Mouse (Mus musculus) hindbrain, embryonic 10.5 days (tissue): ENCODE results near the gene 5730596B20Rik. TPM values are rescaled to one million over a fixed set of nuclear protein-coding genes. Genes with fewer than 3 reads are reported as not detected.

ENCODE experiments used
- DNase-seq: peaks from one replicate; pipeline ENCODE4 v3.0.0-alpha.2; 2017; ENCODE audit warnings: low spot score
- H3K27ac ChIP-seq: fragments of 300-500 bp; sonication (generic); 2 replicates; pipeline ENCODE4 v1.5.1; 2016; ENCODE audit warnings: mild to moderate bottlenecking, moderate library complexity
- H3K27me3 ChIP-seq: fragments of 300-500 bp; sonication (generic); 2 replicates; pipeline ENCODE4 v1.6.1; 2016; ENCODE audit warnings: mild to moderate bottlenecking; ENCODE audit not compliant: poor library complexity, insufficient read depth, severe bottlenecking
- H3K36me3 ChIP-seq: fragments of 300-500 bp; sonication (generic); 2 replicates; pipeline ENCODE4 v1.6.1; 2016; ENCODE audit warnings: mild to moderate bottlenecking, moderate library complexity
- H3K4me1 ChIP-seq: fragments of 300-500 bp; sonication (generic); replicated peaks from 2 replicates; pipeline ENCODE4 v1.6.1; 2016; ENCODE audit warnings: mild to moderate bottlenecking
- H3K4me3 ChIP-seq: fragments of 300-500 bp; sonication (generic); 2 replicates; pipeline ENCODE4 v1.5.1; 2016; ENCODE audit warnings: mild to moderate bottlenecking, moderate library complexity
- H3K9me3 ChIP-seq: fragments of 300-500 bp; sonication (generic); 2 replicates; pipeline ENCODE4 v1.6.1; 2016; ENCODE audit warnings: mild to moderate bottlenecking, moderate library complexity
- WGBS: fragments of 180-500 bp; shearing (Covaris S2); methylation state at CpG from one replicate; pipeline ENCODE4 v1.1.7; 2016; 5-methylcytosine and 5-hydroxymethylcytosine counted together
- microRNA counts: library from miRNA; unstranded; fragments of <30 nt; microRNA quantifications from one replicate; lab custom pipeline; 2017
- polyA plus RNA-seq: library from polyadenylated mRNA; unstranded; fragments of >200 nt; fragmentation: Nextera tagmentation; extraction: Ambion mirVana; gene quantifications from 2 replicates; pipeline ENCODE4 v1.2.1, GENCODE M21; 2016

5730596B20Rik gene
- polyA plus RNA-seq, 1 experiment from 2014 or later: 3.6 TPM

GRCm38 (mm10) chr6:52223939-52224760 lies 46.9 kb downstream of the 5730596B20Rik start:
- peaks cover 100% of the 10 kb centered on the region for H3K27me3 ChIP-seq
- no peaks in the 10 kb centered on the region for H3K9me3 ChIP-seq
- H3K27ac ChIP-seq: no peak overlapping the region
- no peak for DNase-seq
- WGBS: 2% methylated on average over 24 of the region's 24 CpGs
- H3K4me3 ChIP-seq: no peak overlapping the region
- H3K4me1 ChIP-seq: peaks cover 16% of the 10 kb centered on the region
- H3K36me3 ChIP-seq: no peaks in the 10 kb centered on the region

DNA sequence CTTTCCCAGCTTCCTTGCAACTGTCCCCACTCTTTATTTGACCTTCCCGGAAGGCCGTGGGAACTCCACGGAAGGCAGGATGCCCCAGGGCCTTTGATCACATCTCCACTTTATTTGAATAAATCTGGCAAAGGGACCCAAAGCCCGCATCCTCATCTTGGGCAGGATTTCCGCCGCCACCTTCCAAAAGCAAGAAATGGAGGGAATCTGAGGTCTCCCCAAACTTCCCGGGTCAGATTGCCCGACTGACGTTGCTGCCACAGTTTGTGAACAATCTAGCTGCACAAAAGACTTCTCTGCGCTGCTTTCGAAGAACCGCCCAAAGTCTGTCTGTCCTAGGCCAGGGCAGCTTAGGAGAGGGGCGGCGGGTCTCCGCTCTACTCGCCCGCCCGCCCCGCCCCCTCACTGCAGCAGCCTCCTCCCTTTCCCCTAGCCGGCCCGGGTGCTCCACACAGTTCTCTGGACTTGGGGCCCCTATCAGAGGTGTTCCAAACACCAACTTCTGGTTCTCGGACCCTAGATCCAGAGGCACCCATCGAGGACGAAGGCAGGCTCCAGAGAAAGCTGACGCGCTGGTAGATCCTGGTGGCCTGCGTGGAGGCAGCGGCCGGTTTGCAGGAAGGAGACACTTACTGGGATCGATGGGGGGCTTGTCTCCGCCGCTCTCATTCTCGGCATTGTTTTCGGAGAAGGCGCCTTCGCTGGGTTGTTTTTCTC lies 47.8 kb downstream of the 5730596B20Rik start:
- peaks cover 16% of the 10 kb centered on the region for H3K4me1 ChIP-seq
- WGBS: 2% methylated on average over 36 of the region's 36 CpGs
- no peak overlapping the region for H3K4me3 ChIP-seq
- H3K36me3 ChIP-seq: no peaks in the 10 kb centered on the region
- H3K27ac ChIP-seq: no peak overlapping the region
- H3K9me3 ChIP-seq: no peaks in the 10 kb centered on the region
- H3K27me3 ChIP-seq: peaks cover 100% of the 10 kb centered on the region
- DNase-seq: no peak

DNA sequence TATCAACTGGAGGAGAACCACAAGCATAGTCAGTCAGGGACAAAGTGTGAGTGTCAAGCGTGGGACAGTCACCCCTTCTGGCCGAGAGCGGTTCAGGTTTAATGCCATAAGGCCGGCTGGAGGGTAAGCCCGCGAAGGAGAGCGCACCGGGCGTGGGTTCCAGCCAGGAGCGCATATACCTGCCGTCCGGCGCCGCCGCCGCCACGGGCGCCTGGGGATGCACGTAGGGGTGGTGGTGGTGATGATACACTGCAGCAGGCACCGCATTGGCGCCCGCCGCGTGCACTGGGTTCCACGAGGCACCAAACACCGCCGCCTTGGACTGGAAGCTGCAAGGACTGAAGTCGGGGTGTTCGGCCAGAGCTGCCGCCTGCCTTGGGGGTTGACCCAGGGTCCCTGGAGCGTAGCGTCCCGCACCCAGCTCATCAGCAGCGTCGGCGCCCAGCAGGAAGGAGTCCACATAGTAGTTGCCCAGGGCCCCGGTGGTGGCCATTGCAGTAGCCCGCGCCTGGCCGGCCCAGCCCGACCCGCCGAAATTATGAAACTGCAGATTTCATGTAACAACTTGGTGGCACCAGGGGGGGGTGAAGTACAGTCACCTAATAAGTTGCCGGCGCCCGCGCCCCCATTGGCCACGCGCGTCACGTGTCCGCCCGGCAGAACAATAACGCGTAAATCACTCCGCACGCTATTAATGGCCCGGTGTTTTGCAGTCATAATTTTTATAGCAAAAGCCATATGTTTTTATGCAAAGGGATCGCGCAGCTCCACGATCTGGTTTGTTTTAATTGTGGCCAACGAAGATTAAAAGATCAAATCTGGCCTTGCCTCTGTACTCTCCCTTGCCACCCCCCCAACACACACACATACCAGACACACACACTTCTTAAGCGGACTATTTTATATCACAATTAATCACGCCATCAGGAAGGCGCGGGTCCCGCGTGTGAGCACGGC lies 48.6 kb downstream of the 5730596B20Rik start:
- no peak overlapping the region for H3K27ac ChIP-seq
- peaks cover 16% of the 10 kb centered on the region for H3K4me1 ChIP-seq
- 3% methylated on average over 69 of the region's 69 CpGs for WGBS
- H3K9me3 ChIP-seq: no peaks in the 10 kb centered on the region
- no peaks in the 10 kb centered on the region for H3K36me3 ChIP-seq
- peaks cover 100% of the 10 kb centered on the region for H3K27me3 ChIP-seq
- H3K4me3 ChIP-seq: no peak overlapping the region
- DNase-seq: no peak

GRCm38 (mm10) chr6:52226569-52227257 lies 49.4 kb downstream of the 5730596B20Rik start:
- H3K27me3 ChIP-seq: peaks cover 100% of the 10 kb centered on the region
- no peak overlapping the region for H3K27ac ChIP-seq
- WGBS: 4% methylated on average over 26 of the region's 26 CpGs
- no peak overlapping the region for H3K4me3 ChIP-seq
- peaks cover 8% of the 10 kb centered on the region; the same call in 1 of the 2 replicates for H3K4me1 ChIP-seq
- H3K36me3 ChIP-seq: no peaks in the 10 kb centered on the region
- no peak for DNase-seq
- no peaks in the 10 kb centered on the region for H3K9me3 ChIP-seq

DNA sequence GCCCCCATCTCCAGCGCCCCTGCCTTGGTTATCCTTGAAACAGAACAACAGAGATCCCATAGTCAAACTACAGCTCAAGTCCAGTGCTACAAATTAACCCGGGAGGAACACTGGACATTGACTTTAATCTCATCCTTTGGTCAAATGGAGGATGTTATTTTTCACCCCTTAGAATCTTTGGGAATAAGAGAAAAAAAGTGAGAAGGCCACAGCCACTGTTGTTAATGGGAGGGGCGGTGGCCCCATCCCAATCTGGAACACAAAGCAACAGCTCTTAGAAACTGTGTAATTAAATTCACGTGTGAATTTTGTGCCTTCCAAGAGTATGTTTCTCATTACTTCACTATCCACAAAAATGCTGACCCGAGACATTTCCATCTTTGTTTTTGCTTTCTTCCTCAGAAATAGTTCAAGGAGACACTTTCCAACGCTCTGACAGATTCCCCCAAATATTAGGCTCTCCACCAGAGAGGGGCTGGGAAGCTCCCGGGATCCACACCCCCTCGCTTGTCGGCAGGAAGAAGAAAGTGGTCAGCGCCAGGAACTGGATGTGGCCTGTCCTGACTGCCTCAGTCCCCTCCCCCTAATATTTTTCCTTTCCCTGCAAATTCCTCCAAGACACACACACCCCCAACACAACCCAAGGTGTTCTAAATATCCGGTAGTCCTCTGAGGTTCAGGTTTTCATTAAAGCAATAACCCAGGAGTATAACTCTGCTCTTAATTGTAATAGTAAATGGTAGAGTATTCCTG lies 50.3 kb downstream of the 5730596B20Rik start:
- H3K4me3 ChIP-seq: no peak overlapping the region
- 3% methylated on average over 11 of the region's 11 CpGs for WGBS
- H3K4me1 ChIP-seq: peaks cover 4% of the 10 kb centered on the region; the same call in 1 of the 2 replicates
- no peaks in the 10 kb centered on the region for H3K36me3 ChIP-seq
- peaks cover 100% of the 10 kb centered on the region for H3K27me3 ChIP-seq
- no peak overlapping the region for H3K27ac ChIP-seq
- DNase-seq: no peak
- no peaks in the 10 kb centered on the region for H3K9me3 ChIP-seq

GRCm38 (mm10) chr6:52228475-52229465 lies 51.5 kb downstream of the 5730596B20Rik start:
- Histone ChIP-seq H3K4me1 (peaks cover 6% of the 10 kb centered on the region), H3K27ac (no peak overlapping the region), H3K27me3 (peaks cover 100% of the 10 kb centered on the region), H3K4me3 (no peak overlapping the region), H3K9me3 (no peaks in the 10 kb centered on the region), H3K36me3 (no peaks in the 10 kb centered on the region)
- DNase-seq: no peak
- WGBS: 1% methylated on average over 38 of the region's 38 CpGs

DNA sequence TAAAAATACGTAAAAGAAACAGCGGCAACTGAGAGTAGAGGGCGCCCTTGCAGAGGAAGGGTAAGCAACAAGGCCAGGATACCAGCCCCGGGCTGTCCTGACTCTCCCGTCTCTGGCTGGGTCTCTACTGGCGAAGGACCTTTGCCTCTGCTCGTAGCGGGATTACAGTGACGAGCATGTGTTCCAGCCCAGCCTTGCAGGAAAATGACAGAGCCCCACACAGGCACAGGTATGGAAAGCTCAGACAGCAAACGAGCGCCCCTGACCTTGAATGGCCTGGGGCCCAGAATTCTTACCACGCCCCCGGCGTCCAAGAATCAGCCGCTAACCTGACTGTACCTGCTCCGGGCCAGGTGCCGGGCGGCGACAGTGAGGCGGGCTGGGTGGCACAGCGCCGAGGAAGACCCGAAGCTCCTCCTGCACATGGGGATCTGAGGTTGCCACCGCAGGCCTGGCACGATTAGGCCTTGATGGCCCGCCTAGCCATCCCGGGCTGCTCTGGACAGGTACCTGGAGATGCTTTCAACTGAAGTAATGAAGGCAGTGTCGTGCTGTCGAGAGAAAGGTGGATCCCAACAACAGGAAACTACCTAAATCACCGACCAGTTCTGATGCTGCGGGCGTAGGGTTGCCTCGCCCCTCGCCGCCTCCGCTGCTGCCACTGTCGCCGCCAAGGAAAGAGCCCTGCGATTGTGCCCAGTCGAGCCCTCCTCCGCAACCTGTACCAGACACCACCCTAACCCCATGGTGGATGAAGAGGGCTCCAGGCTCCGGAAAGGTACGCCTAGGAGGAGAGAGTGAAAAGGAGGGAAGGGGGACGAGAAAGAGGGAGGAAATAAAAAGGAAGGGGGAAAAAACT lies 52.5 kb downstream of the 5730596B20Rik start:
- Histone ChIP-seq H3K4me1 (peaks cover 16% of the 10 kb centered on the region), H3K9me3 (no peaks in the 10 kb centered on the region), H3K4me3 (no peak overlapping the region), H3K36me3 (no peaks in the 10 kb centered on the region), H3K27me3 (peaks cover 100% of the 10 kb centered on the region), H3K27ac (no peak overlapping the region)
- DNase-seq: no peak
- whole genome bisulfite sequencing: 1% methylated on average over 44 of the region's 44 CpGs

MicroRNA genes within 50 kb of the gene (microRNA counts, 519-probe panel; counts per million panel counts)
- 1,255 counts per million, percentile 77 among the panel's probes with 10 or more counts for microRNA mmu-miR-196b (lab: Ali Mortazavi, UCI)

Other genes with a start within 250 kb of the 5730596B20Rik start
- 14.5 and 18.1 TPM in 2 replicates for gene Skap2, start 164.9 kb upstream of the 5730596B20Rik start, polyA plus RNA-seq
- gene Hoxa1, start 19.2 kb upstream of the 5730596B20Rik start, polyA plus RNA-seq: 0.77 and 1.4 TPM in 2 replicates
- gene Hoxa2, start 12.7 kb upstream of the 5730596B20Rik start, polyA plus RNA-seq: 31.4 and 56.9 TPM in 2 replicates
- 0.14 and 4.3 TPM in 2 replicates for gene Hoxa4, start 14.3 kb downstream of the 5730596B20Rik start, polyA plus RNA-seq
- gene Hoxa5, start 27.1 kb downstream of the 5730596B20Rik start, polyA plus RNA-seq: 1.8 TPM in 1 of 2 replicates, not detected in the other
- not detected in 2 replicates for gene Hoxa6, start 31.2 kb downstream of the 5730596B20Rik start, polyA plus RNA-seq
- 3.6 and 9.7 TPM in 2 replicates for gene Hoxa3, start 35.8 kb downstream of the 5730596B20Rik start, polyA plus RNA-seq
- not detected in 2 replicates for gene Gm28308, start 35.8 kb downstream of the 5730596B20Rik start, polyA plus RNA-seq
- not detected in 2 replicates for gene Hoxa7, start 44.4 kb downstream of the 5730596B20Rik start, polyA plus RNA-seq
- not detected in 2 replicates for gene Hoxa9, start 53.6 kb downstream of the 5730596B20Rik start, polyA plus RNA-seq
- gene Hoxa10, start 63.4 kb downstream of the 5730596B20Rik start, polyA plus RNA-seq: not detected in 2 replicates
- gene Hoxa11, start 68.3 kb downstream of the 5730596B20Rik start, polyA plus RNA-seq: not detected in 2 replicates
- gene Hoxa13, start 83.4 kb downstream of the 5730596B20Rik start, polyA plus RNA-seq: not detected in 2 replicates
- 2.3 and 4.3 TPM in 2 replicates for gene Evx1, start 136.0 kb downstream of the 5730596B20Rik start, polyA plus RNA-seq